Mouse (Mus musculus): ENCODE results near the gene Slamf9.

GRCm38 (mm10) chr1:172503111-172503997 is 28.2 kb downstream of the Slamf9 start:
- TF ChIP-seq CTCF (conservative IDR thresholded peaks at IDR 0.05 in 1 of 2, IDR thresholded peaks at IDR 0.05 in 1 of 2; ENCODE audit: low read depth in 2 of 2, low read length in 2 of 2): no peak
- TF ChIP-seq MYC (IDR thresholded peaks at IDR 0.05; ENCODE audit: low read depth, low read length): no peak
- TF ChIP-seq MAX (IDR thresholded peaks at IDR 0.05; ENCODE audit: low read length): no peak
- TF ChIP-seq POLR2A (IDR thresholded peaks at IDR 0.05; ENCODE audit: low read depth, low read length): no peak
